Mouse (Mus musculus): Measurements from ENCODE around the gene AW551984. TPM values are rescaled to one million over a fixed set of nuclear protein-coding genes. Genes with fewer than 3 reads are reported as not detected.

The AW551984 gene
- 158 and 162 TPM in 2 replicates for polyA plus RNA-seq (2015; fragmentation: Nextera tagmentation; extraction: Ambion mirVana)

- Histone ChIP-seq H3K4me2 (peak within 1 kb of the TSS; percentile 93), H3K4me3 (peak within 1 kb of the TSS; percentile 52), H3K27ac (replicated peaks) (peak within 1 kb of the TSS; percentile 74), H3K4me1 (replicated peaks) (peaks cover 23% of the 10 kb centered on the region), H3K9ac (peak within 1 kb of the TSS; percentile 51), H3K36me3 (no peaks in the 10 kb centered on the region), H3K9me3 (no peaks in the 10 kb centered on the region), H3K27me3 (no peaks in the 10 kb centered on the region)
- WGBS = under 1% methylated on average over 8 of the region's 8 CpGs
- ATAC-seq (ENCODE audit: low FRiP score, low read depth) = peak; percentile 50
These were observed at the start of gene AW551984 for GRCm38 (mm10) chr9:39603999-39604453. TSS of gene AW551984 (minus strand) at chr9:39604403.

- WGBS = 94% methylated on average over 4 of the region's 4 CpGs
- H3K4me3 ChIP-seq = no peak overlapping the region
- no peaks in the 10 kb centered on the region for H3K4me1 ChIP-seq (replicated peaks)
- no peaks in the 10 kb centered on the region for H3K9me3 ChIP-seq
- H3K9ac ChIP-seq = no peak overlapping the region
- no peak overlapping the region for H3K27ac ChIP-seq (replicated peaks)
- no peaks in the 10 kb centered on the region for H3K36me3 ChIP-seq
- H3K27me3 ChIP-seq = no peaks in the 10 kb centered on the region
- no peak overlapping the region for H3K4me2 ChIP-seq
- ATAC-seq (ENCODE audit: low FRiP score, low read depth) = no peak
These were observed 43.2 kb upstream of the AW551984 start for GRCm38 (mm10) chr9:39647382-39647781.

GRCm38 (mm10) chr9:39644785-39645184 is 40.6 kb upstream of the AW551984 start, which contains the start of gene Olfr961:
TSS of gene Olfr961 (plus strand) at chr9:39645085.
- Histone ChIP-seq H3K36me3 (no peaks in the 10 kb centered on the region), H3K9ac (no peak within 1 kb of the TSS), H3K4me1 (replicated peaks) (no peaks in the 10 kb centered on the region), H3K4me2 (no peak within 1 kb of the TSS), H3K4me3 (no peak within 1 kb of the TSS), H3K27ac (replicated peaks) (no peak within 1 kb of the TSS), H3K27me3 (no peaks in the 10 kb centered on the region), H3K9me3 (no peaks in the 10 kb centered on the region)
- no peak for ATAC-seq (ENCODE audit: low FRiP score, low read depth)

- Histone ChIP-seq H3K4me1 (replicated peaks) (0 out of 2 replicates have a peak, but pooled peaks cover 5% of the 10 kb centered on the region), H3K36me3 (no peaks in the 10 kb centered on the region), H3K4me2 (no peak overlapping the region), H3K27ac (replicated peaks) (peak overlapping the region; percentile 73), H3K9me3 (no peaks in the 10 kb centered on the region), H3K27me3 (no peaks in the 10 kb centered on the region), H3K4me3 (no peak overlapping the region), H3K9ac (no peak overlapping the region)
- WGBS = 19% methylated on average over 4 of the region's 4 CpGs
- ATAC-seq (ENCODE audit: low FRiP score, low read depth) = peak; percentile 81; the same call in 1 of the 2 replicates
These were observed 29.9 kb upstream of the AW551984 start for GRCm38 (mm10) chr9:39633913-39634594.

GRCm38 (mm10) chr9:39629069-39629468 is 24.9 kb upstream of the AW551984 start:
- no peak for ATAC-seq (ENCODE audit: low FRiP score, low read depth)
- 95% methylated on average over 2 of the region's 2 CpGs for WGBS
- Histone ChIP-seq H3K9ac (no peak overlapping the region), H3K4me1 (replicated peaks) (0 out of 2 replicates have a peak, but pooled peaks cover 2% of the 10 kb centered on the region), H3K27ac (replicated peaks) (no peak overlapping the region), H3K27me3 (no peaks in the 10 kb centered on the region), H3K4me3 (no peak overlapping the region), H3K36me3 (no peaks in the 10 kb centered on the region), H3K9me3 (no peaks in the 10 kb centered on the region), H3K4me2 (no peak overlapping the region)

- WGBS = 84% methylated on average over 2 of the region's 2 CpGs
- H3K4me3 ChIP-seq = no peak overlapping the region
- H3K27me3 ChIP-seq = no peaks in the 10 kb centered on the region
- H3K4me1 ChIP-seq (replicated peaks) = no peaks in the 10 kb centered on the region
- no peak overlapping the region for H3K27ac ChIP-seq (replicated peaks)
- no peak overlapping the region for H3K9ac ChIP-seq
- ATAC-seq (ENCODE audit: low FRiP score, low read depth) = no peak
- H3K4me2 ChIP-seq = no peak overlapping the region
- H3K36me3 ChIP-seq = no peaks in the 10 kb centered on the region
- no peaks in the 10 kb centered on the region for H3K9me3 ChIP-seq
These were observed 20.5 kb upstream of the AW551984 start for GRCm38 (mm10) chr9:39624711-39625110.

GRCm38 (mm10) chr9:39623783-39624182 is 19.6 kb upstream of the AW551984 start:
- Histone ChIP-seq H3K27ac (replicated peaks) (no peak overlapping the region), H3K4me2 (no peak overlapping the region), H3K36me3 (no peaks in the 10 kb centered on the region), H3K4me1 (replicated peaks) (no peaks in the 10 kb centered on the region), H3K4me3 (no peak overlapping the region), H3K9ac (no peak overlapping the region), H3K27me3 (no peaks in the 10 kb centered on the region), H3K9me3 (no peaks in the 10 kb centered on the region)
- ATAC-seq (ENCODE audit: low FRiP score, low read depth) = no peak
- 93% methylated on average over 3 of the region's 3 CpGs for WGBS

- H3K27me3 ChIP-seq = no peaks in the 10 kb centered on the region
- H3K4me1 ChIP-seq (replicated peaks) = no peaks in the 10 kb centered on the region
- H3K9me3 ChIP-seq = no peaks in the 10 kb centered on the region
- H3K36me3 ChIP-seq = no peaks in the 10 kb centered on the region
- no peak for ATAC-seq (ENCODE audit: low FRiP score, low read depth)
- 64% methylated on average over 1 of the region's 1 CpGs for WGBS
- H3K4me3 ChIP-seq = no peak within 1 kb of the TSS
- H3K4me2 ChIP-seq = no peak within 1 kb of the TSS
- no peak within 1 kb of the TSS for H3K27ac ChIP-seq (replicated peaks)
- H3K9ac ChIP-seq = no peak within 1 kb of the TSS
These were observed 16.9 kb upstream of the AW551984 start, which contains the start of gene Olfr960 for GRCm38 (mm10) chr9:39621073-39621472. TSS of gene Olfr960 (plus strand) at chr9:39621373.

- no peaks in the 10 kb centered on the region for H3K36me3 ChIP-seq
- no peak overlapping the region for H3K4me2 ChIP-seq
- H3K27me3 ChIP-seq = no peaks in the 10 kb centered on the region
- H3K27ac ChIP-seq (replicated peaks) = no peak overlapping the region
- no peaks in the 10 kb centered on the region for H3K9me3 ChIP-seq
- 59% methylated on average over 1 of the region's 1 CpGs for WGBS
- no peaks in the 10 kb centered on the region for H3K4me1 ChIP-seq (replicated peaks)
- no peak for ATAC-seq (ENCODE audit: low FRiP score, low read depth)
- H3K9ac ChIP-seq = no peak overlapping the region
- H3K4me3 ChIP-seq = no peak overlapping the region
These were observed 7.8 kb upstream of the AW551984 start for GRCm38 (mm10) chr9:39611953-39612352.

- Histone ChIP-seq H3K36me3 (no peaks in the 10 kb centered on the region), H3K4me2 (no peak within 1 kb of the TSS), H3K4me3 (no peak within 1 kb of the TSS), H3K9ac (no peak within 1 kb of the TSS), H3K27me3 (no peaks in the 10 kb centered on the region), H3K9me3 (no peaks in the 10 kb centered on the region), H3K27ac (replicated peaks) (no peak within 1 kb of the TSS), H3K4me1 (replicated peaks) (no peaks in the 10 kb centered on the region)
- 77% methylated on average over 3 of the region's 3 CpGs for WGBS
- ATAC-seq (ENCODE audit: low FRiP score, low read depth) = no peak
These were observed 6.2 kb upstream of the AW551984 start, which contains the start of gene Olfr148 for GRCm38 (mm10) chr9:39610355-39610754. TSS of gene Olfr148 (plus strand) at chr9:39610655.

- no peak overlapping the region for H3K27ac ChIP-seq (replicated peaks)
- peaks cover 10% of the 10 kb centered on the region; the same call in 1 of the 2 replicates for H3K4me1 ChIP-seq (replicated peaks)
- no peak overlapping the region for H3K4me2 ChIP-seq
- no peak for ATAC-seq (ENCODE audit: low FRiP score, low read depth)
- H3K4me3 ChIP-seq = no peak overlapping the region
- no peaks in the 10 kb centered on the region for H3K27me3 ChIP-seq
- H3K9ac ChIP-seq = no peak overlapping the region
- H3K9me3 ChIP-seq = no peaks in the 10 kb centered on the region
- no peaks in the 10 kb centered on the region for H3K36me3 ChIP-seq
These were observed 4.3 kb upstream of the AW551984 start for GRCm38 (mm10) chr9:39608497-39608896.

- no peaks in the 10 kb centered on the region for H3K9me3 ChIP-seq
- H3K27ac ChIP-seq (replicated peaks) = peak overlapping the region; percentile 74
- peak overlapping the region; percentile 52 for H3K4me3 ChIP-seq
- H3K27me3 ChIP-seq = no peaks in the 10 kb centered on the region
- 1% methylated on average over 9 of the region's 9 CpGs for WGBS
- H3K4me1 ChIP-seq (replicated peaks) = peaks cover 23% of the 10 kb centered on the region
- H3K36me3 ChIP-seq = peaks cover 1% of the 10 kb centered on the region; the same call in 1 of the 2 replicates
- peak; percentile 73; the same call in 1 of the 2 replicates for ATAC-seq (ENCODE audit: low FRiP score, low read depth)
- peak overlapping the region; percentile 93 for H3K4me2 ChIP-seq
- peak overlapping the region; percentile 51 for H3K9ac ChIP-seq
These were observed 814 bp downstream of the AW551984 start for GRCm38 (mm10) chr9:39603333-39603845.
